In genomic region chr15:93972979-93973378, GRCm38 (mm10) we compare ENCODE assay signal across 25 mouse cellular contexts.
DNase-seq lines count a peak whose midpoint lies in the region; ATAC-seq and TF ChIP-seq lines count a peak whose summit lies in the region.
"Had no signal": no experiment of that assay in that cellular context is flagged by ENCODE, and none has a peak within 500 bp of the region (broad histone marks: within the 10 kb centered on the region; RNA-seq: fewer than 3 reads in every experiment).

No protein-coding gene starts in this region.

- no peak overlapping the region for H3K27ac ChIP-seq in intestine, embryonic 15.5 days
- H3K27ac ChIP-seq in intestine, postnatal 0 days (ENCODE audit: low read depth, low read length): no peak overlapping the region
- H3K27ac ChIP-seq in lung, embryonic 14.5 days (ENCODE audit: low read depth): no peak overlapping the region
- H3K27ac ChIP-seq: embryonic facial prominence, embryonic 10.5 days; embryonic facial prominence, embryonic 13.5 days; forebrain, embryonic 12.5 days; forebrain, embryonic 15.5 days; heart, embryonic 10.5 days; heart, embryonic 13.5 days; hindbrain, embryonic 14.5 days; hindbrain, postnatal 0 days had no signal

- H3K4me1 ChIP-seq in intestine, embryonic 15.5 days (replicated peaks): no peaks in the 10 kb centered on the region
- H3K4me1 ChIP-seq in intestine, postnatal 0 days (replicated peaks; ENCODE audit: control insufficient read depth, insufficient read depth, low read length): no peaks in the 10 kb centered on the region
- H3K4me1 ChIP-seq in lung, embryonic 14.5 days (ENCODE audit: insufficient read depth): no peaks in the 10 kb centered on the region
- H3K4me1 ChIP-seq: embryonic facial prominence, embryonic 13.5 days; forebrain, embryonic 12.5 days; forebrain, embryonic 15.5 days had no signal

- no peak overlapping the region for H3K9ac ChIP-seq in intestine, embryonic 15.5 days
- H3K9ac ChIP-seq in intestine, postnatal 0 days (ENCODE audit: low read depth, low read length): no peak overlapping the region
- no peak overlapping the region for H3K9ac ChIP-seq in lung, embryonic 14.5 days
- H3K9ac ChIP-seq: embryonic facial prominence, embryonic 13.5 days; forebrain, embryonic 12.5 days; forebrain, embryonic 15.5 days; heart, embryonic 13.5 days; hindbrain, embryonic 14.5 days had no signal

- H3K4me3 ChIP-seq in intestine, embryonic 15.5 days (replicated peaks): no peak overlapping the region
- no peak overlapping the region for H3K4me3 ChIP-seq in intestine, postnatal 0 days (ENCODE audit: low read depth, low read length)
- H3K4me3 ChIP-seq in lung, embryonic 14.5 days (ENCODE audit: low read depth, low read length): no peak overlapping the region
- H3K4me3 ChIP-seq: embryonic facial prominence, embryonic 10.5 days; embryonic facial prominence, embryonic 13.5 days; erythroblast, embryonic 14.5 days; forebrain, embryonic 12.5 days; forebrain, embryonic 15.5 days; heart, embryonic 10.5 days; heart, embryonic 13.5 days had no signal

- no peaks in the 10 kb centered on the region for H3K9me3 ChIP-seq in intestine, embryonic 15.5 days
- no peaks in the 10 kb centered on the region for H3K9me3 ChIP-seq in intestine, postnatal 0 days (ENCODE audit: control insufficient read depth)
- H3K9me3 ChIP-seq in lung, embryonic 14.5 days (ENCODE audit: low read depth, low read length): no peaks in the 10 kb centered on the region
- H3K9me3 ChIP-seq: embryonic facial prominence, embryonic 10.5 days; embryonic facial prominence, embryonic 13.5 days; forebrain, embryonic 12.5 days; forebrain, embryonic 15.5 days; heart, embryonic 10.5 days; heart, embryonic 13.5 days had no signal

- H3K4me2 ChIP-seq in intestine, embryonic 15.5 days (replicated peaks): no peak overlapping the region
- no peak overlapping the region for H3K4me2 ChIP-seq in intestine, postnatal 0 days (replicated peaks; ENCODE audit: low read depth)
- H3K4me2 ChIP-seq in lung, embryonic 14.5 days: no peak overlapping the region
- H3K4me2 ChIP-seq: embryonic facial prominence, embryonic 13.5 days; forebrain, embryonic 12.5 days; forebrain, embryonic 15.5 days; heart, embryonic 13.5 days; hindbrain, embryonic 14.5 days had no signal

- peak; percentile 39; the same call in 1 of the 2 replicates for ATAC-seq in intestine, embryonic 15.5 days
- no peak for ATAC-seq in intestine, postnatal 0 days
- ATAC-seq in lung, embryonic 14.5 days (ENCODE audit: insufficient read depth): no peak
- ATAC-seq in activated CD4-positive, CD25-positive, alpha-beta regulatory T cell, adult 4 months: no peak
- ATAC-seq: forebrain, embryonic 15.5 days; hindbrain, postnatal 0 days had no signal

- peak; percentile 49 for DNase-seq in lung, embryonic 14.5 days
- no peak for DNase-seq in lung, adult 18-20 months
- DNase-seq in embryo, embryonic 11 days: peak; percentile 33
- DNase-seq in heart, adult 8-10 months (ENCODE audit: low spot score): no peak
- DNase-seq: adrenal gland, postnatal 10 days; adrenal gland, postnatal 36 days; cerebellum, adult 18-20 months; cerebellum, adult 9-10 months; cerebellum, postnatal 25 days; gastrocnemius, postnatal 25 days; heart, adult 18-20 months; heart, postnatal 14 days; heart, postnatal 4 days had no signal

- no peaks in the 10 kb centered on the region for H3K36me3 ChIP-seq in intestine, embryonic 15.5 days
- no peaks in the 10 kb centered on the region for H3K36me3 ChIP-seq in intestine, postnatal 0 days (ENCODE audit: control insufficient read depth, insufficient read depth)
- no peaks in the 10 kb centered on the region for H3K36me3 ChIP-seq in lung, embryonic 14.5 days (ENCODE audit: insufficient read depth)
- H3K36me3 ChIP-seq: embryonic facial prominence, embryonic 10.5 days; embryonic facial prominence, embryonic 13.5 days; forebrain, embryonic 12.5 days; forebrain, embryonic 15.5 days; heart, embryonic 10.5 days; heart, embryonic 13.5 days had no signal

- H3K27me3 ChIP-seq in intestine, embryonic 15.5 days (replicated peaks): no peaks in the 10 kb centered on the region
- no peaks in the 10 kb centered on the region for H3K27me3 ChIP-seq in intestine, postnatal 0 days (replicated peaks; ENCODE audit: control insufficient read depth, insufficient read depth, low read length)
- H3K27me3 ChIP-seq in lung, embryonic 14.5 days (ENCODE audit: insufficient read depth, low read length): no peaks in the 10 kb centered on the region
- H3K27me3 ChIP-seq: embryonic facial prominence, embryonic 13.5 days; forebrain, embryonic 12.5 days; forebrain, embryonic 15.5 days; heart, embryonic 13.5 days had no signal

- 40% methylated on average over 5 of the region's 5 CpGs for WGBS in intestine, embryonic 15.5 days
- WGBS in intestine, postnatal 0 days: 35% methylated on average over 5 of the region's 5 CpGs
- WGBS in lung, embryonic 14.5 days: 37% methylated on average over 5 of the region's 5 CpGs

- no peak for TF ChIP-seq CTCF in intestine, postnatal 0 days (IDR thresholded peaks at IDR 0.05; ENCODE audit: low read depth)
- no peak for TF ChIP-seq CTCF in lung, embryonic 14.5 days (IDR thresholded peaks at IDR 0.05; ENCODE audit: low read depth)

Comparison
In these comparisons a context has a peak if more than half of its experiments do, and no peak if none do; other contexts are left out.
1. DNase-seq: peak in lung, embryonic 14.5 days (single experiment) and embryo, embryonic 11 days (single experiment); none in lung, adult 18-20 months (0 of 2) and heart, adult 8-10 months (single experiment).